Mouse (Mus musculus): ENCODE measurements around the gene Foxf1. TPM values are rescaled to one million over a fixed set of nuclear protein-coding genes. Genes with fewer than 3 reads are reported as not detected.
A peak's percentile ranks its signal among the peaks of the same experiment; 100 is the strongest.

Gene Foxf1
- polyA plus RNA-seq, 1 experiment from 2014 or later = 0.16 TPM

- DNase-seq (ENCODE audit: low spot score) = no peak
Measured at GRCm38 (mm10) chr8:121082218-121083092, 1.7 kb upstream of the Foxf1 start.

- DNase-seq (ENCODE audit: low spot score) = no peak
Measured at GRCm38 (mm10) chr8:121083093-121083935, 872 bp upstream of the Foxf1 start.

GRCm38 (mm10) chr8:121083936-121084209 lies 313 bp upstream of the Foxf1 start:
- DNase-seq (ENCODE audit: low spot score) = no peak

- DNase-seq (ENCODE audit: low spot score) = no peak
Measured at GRCm38 (mm10) chr8:121085011-121085410, 825 bp downstream of the Foxf1 start.

GRCm38 (mm10) chr8:121085561-121085960 lies 1.4 kb downstream of the Foxf1 start:
- no peak for DNase-seq (ENCODE audit: low spot score)

- no peak for DNase-seq (ENCODE audit: low spot score)
Measured at GRCm38 (mm10) chr8:121086004-121086900, 2.1 kb downstream of the Foxf1 start.

GRCm38 (mm10) chr8:121088281-121088680 lies 4.1 kb downstream of the Foxf1 start:
- no peak for DNase-seq (ENCODE audit: low spot score)

GRCm38 (mm10) chr8:121088871-121089630 lies 4.9 kb downstream of the Foxf1 start:
- DNase-seq (ENCODE audit: low spot score) = no peak

- DNase-seq (ENCODE audit: low spot score) = no peak
Measured at GRCm38 (mm10) chr8:121089631-121090380, 5.6 kb downstream of the Foxf1 start.

- DNase-seq (ENCODE audit: low spot score) = no peak
Measured at GRCm38 (mm10) chr8:121090716-121091115, 6.5 kb downstream of the Foxf1 start.

- DNase-seq (ENCODE audit: low spot score) = no peak
Measured at GRCm38 (mm10) chr8:121092141-121092540, 8.0 kb downstream of the Foxf1 start.

GRCm38 (mm10) chr8:121092627-121093026 lies 8.4 kb downstream of the Foxf1 start:
- DNase-seq (ENCODE audit: low spot score) = peak; percentile 79

- DNase-seq (ENCODE audit: low spot score) = no peak
Measured at GRCm38 (mm10) chr8:121093496-121093895, 9.3 kb downstream of the Foxf1 start.

GRCm38 (mm10) chr8:121104049-121104818 lies 20.0 kb downstream of the Foxf1 start:
- DNase-seq (ENCODE audit: low spot score) = peak; percentile 77

GRCm38 (mm10) chr8:121107668-121108656 lies 23.8 kb downstream of the Foxf1 start, which contains the start of gene Mthfsd:
TSS of gene Mthfsd (minus strand) at chr8:121108392.
- DNase-seq (ENCODE audit: low spot score) = peak; percentile 98

- DNase-seq (ENCODE audit: low spot score) = no peak
Measured at GRCm38 (mm10) chr8:121108657-121109056, 24.5 kb downstream of the Foxf1 start.

- DNase-seq (ENCODE audit: low spot score) = no peak
Measured at GRCm38 (mm10) chr8:121111145-121111907, 27.1 kb downstream of the Foxf1 start.

All from thymus, postnatal 0 days (tissue).